Mouse (Mus musculus) cerebellum, adult 2 months (tissue): ENCODE measurements around the gene Tapt1. TPM values are rescaled to one million over a fixed set of nuclear protein-coding genes. Genes with fewer than 3 reads are reported as not detected.
"Not testable (repeated sequence)": the region's sequence is repeated elsewhere in the genome, so short reads cannot be mapped to it uniquely, and the experiment has no call there.

ENCODE experiments used
- DNase-seq, 2 experiments: peaks; one replicate each; pipeline ENCODE4 v3.0.0; 2021
- H3K27ac ChIP-seq: fragments of 200-500 bp; 2 replicates; pipeline ENCODE4 v1.5.1; 2012; ENCODE audit warnings: low read length, control low read depth, inconsistent platforms; ENCODE audit not compliant: insufficient read depth
- H3K27me3 ChIP-seq: fragments of 200-500 bp; 2 replicates; pipeline ENCODE4 v1.6.1; 2012; ENCODE audit warnings: inconsistent platforms, mild to moderate bottlenecking, low read length, moderate library complexity; ENCODE audit not compliant: control insufficient read depth, insufficient read depth
- H3K4me1 ChIP-seq: fragments of 200-500 bp; 2 replicates; pipeline ENCODE4 v1.6.1; 2011; ENCODE audit warnings: low read length; ENCODE audit not compliant: control insufficient read depth, insufficient read depth
- H3K4me3 ChIP-seq: fragments of 200-500 bp; replicated peaks from 2 replicates; pipeline ENCODE3; 2011; ENCODE audit warnings: mild to moderate bottlenecking, low read depth, low read length, control low read depth; ENCODE audit not compliant: insufficient read depth
- CTCF ChIP-seq: fragments of 200-500 bp; IDR thresholded peaks from 2 replicates; pipeline ENCODE4 v1.5.1; 2011; ENCODE audit warnings: low read depth, mild to moderate bottlenecking, control low read depth, low read length, moderate library complexity, borderline replicate concordance; ENCODE audit not compliant: insufficient read depth
- POLR2A ChIP-seq: fragments of 200-500 bp; IDR thresholded peaks from 2 replicates; pipeline ENCODE4 v1.6.1; 2011; ENCODE audit warnings: low read length, control low read depth, borderline replicate concordance; ENCODE audit not compliant: insufficient read depth
- WGBS: fragments of 180-500 bp; shearing (Covaris S2); methylation state at CpG from one replicate; pipeline ENCODE4 v1.1.7; 2018; 5-methylcytosine and 5-hydroxymethylcytosine counted together
- polyA plus RNA-seq: library from polyadenylated mRNA; depleted of rRNA; stranded (reverse); fragments of >200 nt; gene quantifications from 2 replicates; pipeline ENCODE4 v1.2.3, GENCODE M21; 2012; rRNA removed

Gene Tapt1
- polyA plus RNA-seq, 1 experiment = 79.6 TPM

- DNase-seq = no peak
- TF ChIP-seq POLR2A (no peak), CTCF (no peak)
- H3K4me1 ChIP-seq = peaks cover 14% of the 10 kb centered on the region
- no peaks in the 10 kb centered on the region for H3K27me3 ChIP-seq
- WGBS = 50% methylated on average over 8 of the region's 8 CpGs
- no peak overlapping the region for H3K4me3 ChIP-seq
- H3K27ac ChIP-seq = no peak overlapping the region
Measured at GRCm38 (mm10) chr5:44143467-44144235, 82.8 kb downstream of the Tapt1 start.

DNA sequence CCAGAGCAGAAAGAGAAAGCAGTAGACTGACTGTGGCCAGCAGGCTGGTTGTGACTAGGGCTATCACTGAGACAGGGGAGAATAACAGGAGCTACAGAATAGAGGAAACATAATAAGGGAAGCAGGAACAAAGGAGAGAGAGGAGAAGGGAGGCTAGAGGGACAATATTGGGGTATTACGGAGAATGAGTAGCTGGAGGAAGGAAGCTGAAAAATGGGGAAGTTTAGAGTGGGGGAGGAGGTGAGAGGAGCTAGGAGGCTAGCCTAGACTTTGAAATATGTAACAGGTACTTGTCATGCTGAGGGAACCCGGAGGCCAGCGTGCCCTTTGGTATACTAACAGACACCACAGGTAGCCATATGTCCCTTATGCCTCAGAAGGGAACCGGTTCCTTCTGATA, 98.9 kb downstream of the Tapt1 start:
- 80% methylated on average over 4 of the region's 4 CpGs for WGBS
- no peak overlapping the region for H3K4me3 ChIP-seq
- no peak for DNase-seq
- TF ChIP-seq CTCF (no peak), POLR2A (no peak)
- H3K4me1 ChIP-seq = no peaks in the 10 kb centered on the region
- no peak overlapping the region for H3K27ac ChIP-seq
- no peaks in the 10 kb centered on the region for H3K27me3 ChIP-seq

DNA sequence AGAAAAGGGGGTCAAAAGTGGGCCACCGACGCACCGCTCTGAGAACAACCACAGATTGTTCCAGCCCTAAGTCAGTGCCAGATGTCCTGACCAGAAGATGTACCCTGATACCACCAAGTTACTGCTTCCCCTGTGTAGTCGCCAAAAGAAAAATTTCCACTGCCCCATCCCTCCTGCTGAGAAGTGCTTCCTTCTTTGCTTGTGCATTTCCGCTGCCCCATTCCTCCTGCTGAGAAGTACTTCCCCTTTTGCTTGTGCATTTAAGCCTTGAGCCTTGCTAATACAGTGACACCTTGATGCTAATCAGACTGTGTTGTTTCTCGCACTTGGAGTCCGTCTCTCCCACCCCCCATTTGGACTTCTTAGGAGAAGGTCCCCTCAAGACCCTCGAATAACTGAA, 99.9 kb downstream of the Tapt1 start:
- not testable (repeated sequence) for H3K27me3 ChIP-seq, H3K27ac ChIP-seq, H3K4me1 ChIP-seq, H3K4me3 ChIP-seq, DNase-seq
- WGBS = 83% methylated on average over 8 of the region's 8 CpGs

Other genes with a start within 250 kb of the Tapt1 start
- gene Fgfbp1, start 244.8 kb downstream of the Tapt1 start, polyA plus RNA-seq = 0.67 and 2.0 TPM in 2 replicates
- gene Prom1, start 124.6 kb downstream of the Tapt1 start, polyA plus RNA-seq = 36.9 and 39.9 TPM in 2 replicates